Comparison of ENCODE assay signal across 8 mouse cellular contexts in genomic region chr19:5852035-5852722, GRCm38 (mm10). TPM values are rescaled to one million over a fixed set of nuclear protein-coding genes. Genes with fewer than 3 reads are reported as not detected.
DNase-seq lines count a peak whose midpoint lies in the region; ATAC-seq and TF ChIP-seq lines count a peak whose summit lies in the region.
"Had no signal": no experiment of that assay in that cellular context is flagged by ENCODE, and none has a peak within 500 bp of the region (broad histone marks: within the 10 kb centered on the region; RNA-seq: fewer than 3 reads in every experiment).

No protein-coding gene starts in this region.

- DNase-seq in kidney, postnatal 0 days (ENCODE audit: low spot score): no peak
- no peak for DNase-seq in kidney, postnatal 25 days
- no peak for DNase-seq in G1E (ENCODE audit: low spot score)
- no peak for DNase-seq in embryonic facial prominence, embryonic 14.5 days (ENCODE audit: low spot score)
- DNase-seq in liver, embryonic 11.5 days (ENCODE audit: low spot score): no peak
- no peak for DNase-seq in T-cell, adult 2 months (ENCODE audit: low spot score)
- no peak for DNase-seq in spleen, postnatal 14 days (ENCODE audit: low spot score in 2 of 2)
- DNase-seq: cerebellum, postnatal 36 days had no signal

- H3K27ac ChIP-seq in kidney, postnatal 0 days: 0 out of 2 replicates have a peak overlapping the region, but pooled peaks have one; percentile 44
- H3K27ac ChIP-seq in embryonic facial prominence, embryonic 14.5 days (replicated peaks; ENCODE audit: low read depth, low read length): no peak overlapping the region; the same call in 1 of the 2 replicates
- peak overlapping the region; percentile 38; the same call in 1 of the 2 replicates for H3K27ac ChIP-seq in liver, embryonic 11.5 days (ENCODE audit: low read depth, low read length)

- H3K4me2 ChIP-seq in kidney, postnatal 0 days (ENCODE audit: low read length): no peak overlapping the region
- H3K4me2 ChIP-seq in embryonic facial prominence, embryonic 14.5 days (ENCODE audit: low read depth, low read length): no peak overlapping the region
- no peak overlapping the region; the same call in 1 of the 2 replicates for H3K4me2 ChIP-seq in liver, embryonic 11.5 days

- H3K4me3 ChIP-seq in kidney, postnatal 0 days (replicated peaks; ENCODE audit: low read depth, low read length): no peak overlapping the region
- peak overlapping the region; percentile 50; the same call in 1 of the 2 replicates for H3K4me3 ChIP-seq in G1E (ENCODE audit: low read depth, low read length)
- H3K4me3 ChIP-seq in embryonic facial prominence, embryonic 14.5 days (ENCODE audit: low read depth, low read length): no peak overlapping the region
- no peak overlapping the region for H3K4me3 ChIP-seq in liver, embryonic 11.5 days (ENCODE audit: low read depth, low read length)

- H3K9ac ChIP-seq in kidney, postnatal 0 days (ENCODE audit: low read depth, low read length): no peak overlapping the region
- H3K9ac ChIP-seq in embryonic facial prominence, embryonic 14.5 days (ENCODE audit: low read depth, low read length): 0 out of 2 replicates have a peak overlapping the region, but pooled peaks have one; percentile 37
- H3K9ac ChIP-seq in liver, embryonic 11.5 days (ENCODE audit: low read depth, low read length): no peak overlapping the region

- H3K36me3 ChIP-seq in kidney, postnatal 0 days (ENCODE audit: insufficient read depth, low read length): peaks cover 30% of the 10 kb centered on the region
- H3K36me3 ChIP-seq in G1E (replicated peaks): peaks cover 57% of the 10 kb centered on the region
- peaks cover 38% of the 10 kb centered on the region for H3K36me3 ChIP-seq in embryonic facial prominence, embryonic 14.5 days (ENCODE audit: control insufficient read depth, insufficient read depth, low read length)
- H3K36me3 ChIP-seq in liver, embryonic 11.5 days (ENCODE audit: control insufficient read depth, insufficient read depth, low read length): peaks cover 21% of the 10 kb centered on the region; the same call in 1 of the 2 replicates

- no peaks in the 10 kb centered on the region for H3K9me3 ChIP-seq in kidney, postnatal 0 days (replicated peaks; ENCODE audit: low read length)
- H3K9me3 ChIP-seq in G1E (replicated peaks): no peaks in the 10 kb centered on the region
- H3K9me3 ChIP-seq in embryonic facial prominence, embryonic 14.5 days (ENCODE audit: control insufficient read depth, low read length): no peaks in the 10 kb centered on the region
- no peaks in the 10 kb centered on the region for H3K9me3 ChIP-seq in liver, embryonic 11.5 days (ENCODE audit: control insufficient read depth, low read length)

- no peak for ATAC-seq in kidney, postnatal 0 days (replicated peaks; ENCODE audit: low FRiP score, low read depth)
- ATAC-seq in G1E (ENCODE audit: extremely low read depth, insufficient number of reproducible peaks, low FRiP score, poor library complexity, severe bottlenecking): no peak
- ATAC-seq in embryonic facial prominence, embryonic 14.5 days (ENCODE audit: low read depth): no peak
- no peak for ATAC-seq in liver, embryonic 11.5 days (replicated peaks; ENCODE audit: low FRiP score)

- TF ChIP-seq CTCF in kidney, postnatal 0 days (IDR thresholded peaks at IDR 0.05; ENCODE audit: low read depth): no peak
- TF ChIP-seq CTCF in G1E (IDR thresholded peaks at IDR 0.05; ENCODE audit: low read depth, low read length): no peak

- peaks cover 28% of the 10 kb centered on the region for H3K4me1 ChIP-seq in kidney, postnatal 0 days (replicated peaks; ENCODE audit: insufficient read depth, low read length)
- peaks cover 57% of the 10 kb centered on the region for H3K4me1 ChIP-seq in G1E (ENCODE audit: insufficient read depth, low read depth, low read length)
- peaks cover 29% of the 10 kb centered on the region for H3K4me1 ChIP-seq in embryonic facial prominence, embryonic 14.5 days (ENCODE audit: control insufficient read depth, insufficient read depth, low read length)
- H3K4me1 ChIP-seq in liver, embryonic 11.5 days (replicated peaks; ENCODE audit: control insufficient read depth, insufficient read depth, low read length): peaks cover 47% of the 10 kb centered on the region

- no peaks in the 10 kb centered on the region for H3K27me3 ChIP-seq in kidney, postnatal 0 days (ENCODE audit: insufficient read depth, low read length)
- H3K27me3 ChIP-seq in G1E (ENCODE audit: insufficient read depth, low read length): no peaks in the 10 kb centered on the region
- no peaks in the 10 kb centered on the region for H3K27me3 ChIP-seq in embryonic facial prominence, embryonic 14.5 days (replicated peaks; ENCODE audit: control insufficient read depth, insufficient read depth, low read length)
- H3K27me3 ChIP-seq in liver, embryonic 11.5 days (replicated peaks; ENCODE audit: control insufficient read depth, insufficient read depth, low read length): no peaks in the 10 kb centered on the region

- WGBS in kidney, postnatal 0 days: 89% methylated on average over 12 of the region's 12 CpGs
- WGBS in embryonic facial prominence, embryonic 14.5 days: 87% methylated on average over 12 of the region's 12 CpGs
- WGBS in liver, embryonic 11.5 days: 75% methylated on average over 12 of the region's 12 CpGs

RNA-seq across cellular contexts. Expression of gene Frmd8, which starts 22.9 kb away (rescaled TPM):
- polyA plus RNA-seq in kidney, postnatal 0 days (2015; fragmentation: Nextera tagmentation; extraction: Ambion mirVana): 31.6 and 35.9 TPM in 2 replicates
- total RNA-seq in G1E (2014; fragmentation: Nextera tagmentation) (8.9 and 15.1 TPM in 2 replicates), G1E (2017) (14.5 and 15.2 TPM in 2 replicates)
- 21.0 and 21.9 TPM in 2 replicates for polyA plus RNA-seq in G1E (2012)
- polyA plus RNA-seq in embryonic facial prominence, embryonic 14.5 days (2014; fragmentation: Nextera tagmentation; extraction: Ambion mirVana): 20.6 and 25.8 TPM in 2 replicates
- polyA plus RNA-seq in liver, embryonic 11.5 days (2014; fragmentation: Nextera tagmentation; extraction: Ambion mirVana): 26.8 and 27.9 TPM in 2 replicates

RNA-seq across cellular contexts. Expression of gene Slc25a45, which starts 25.4 kb away (rescaled TPM):
- polyA plus RNA-seq in kidney, postnatal 0 days (2015; fragmentation: Nextera tagmentation; extraction: Ambion mirVana): 19.9 and 24.5 TPM in 2 replicates
- total RNA-seq in G1E (2014; fragmentation: Nextera tagmentation) (3.5 and 6.4 TPM in 2 replicates), G1E (2017) (10.9 and 12.5 TPM in 2 replicates)
- 0.68 and 0.93 TPM in 2 replicates for polyA plus RNA-seq in G1E (2012)
- 2.8 and 3.0 TPM in 2 replicates for polyA plus RNA-seq in embryonic facial prominence, embryonic 14.5 days (2014; fragmentation: Nextera tagmentation; extraction: Ambion mirVana)
- polyA plus RNA-seq in liver, embryonic 11.5 days (2014; fragmentation: Nextera tagmentation; extraction: Ambion mirVana): 7.5 and 8.2 TPM in 2 replicates

RNA-seq across cellular contexts. Expression of gene Tigd3, which starts 41.8 kb away (rescaled TPM):
- 2.9 and 3.6 TPM in 2 replicates for polyA plus RNA-seq in kidney, postnatal 0 days (2015; fragmentation: Nextera tagmentation; extraction: Ambion mirVana)
- 0.90 and 2.1 TPM in 2 replicates for total RNA-seq in G1E (2014; fragmentation: Nextera tagmentation)
- 2.0 and 2.4 TPM in 2 replicates for total RNA-seq in G1E (2017)
- 0.70 and 1.0 TPM in 2 replicates for polyA plus RNA-seq in G1E (2012)
- polyA plus RNA-seq in embryonic facial prominence, embryonic 14.5 days (2014; fragmentation: Nextera tagmentation; extraction: Ambion mirVana): 1.4 and 2.0 TPM in 2 replicates
- 3.9 and 4.2 TPM in 2 replicates for polyA plus RNA-seq in liver, embryonic 11.5 days (2014; fragmentation: Nextera tagmentation; extraction: Ambion mirVana)
